Mouse (Mus musculus) erythroblast, embryonic 14.5 days (primary cell): Measurements from ENCODE around the gene Abca1.

ENCODE experiments used
- GATA1 ChIP-seq: IDR thresholded peaks from 2 replicates; pipeline ENCODE4 v1.6.1; 2012; ENCODE audit warnings: low read length, inconsistent platforms, mixed read lengths
- TAL1 ChIP-seq: IDR thresholded peaks from 3 replicates; pipeline ENCODE4 v1.6.1; 2012; ENCODE audit warnings: low read length, inconsistent platforms, mixed read lengths

GRCm38 (mm10) chr4:52986266-52986665 lies 173.4 kb downstream of the Abca1 start:
- TF ChIP-seq TAL1: no peak
- no peak for TF ChIP-seq GATA1
